Mouse (Mus musculus) CH12.LX (cell line): ENCODE results near the gene Necap2.

ENCODE experiments used
- CTCF ChIP-seq, 2 experiments: IDR thresholded peaks in 1 of 2; conservative IDR thresholded peaks in 1 of 2; 2 replicates each; pipeline ENCODE4 v1.5.1; 2011 to 2012; ENCODE audit warnings: low read depth in 2 of 2, low read length in 2 of 2, improper control_type of control experiment in 1 of 2, inconsistent platforms in 1 of 2, mild to moderate bottlenecking in 1 of 2, moderate library complexity in 1 of 2
- E2F4 ChIP-seq: IDR thresholded peaks from 2 replicates; pipeline ENCODE4 v1.6.1; 2011; ENCODE audit warnings: low read depth, low read length, improper control_type of control experiment; ENCODE audit not compliant: insufficient replicate concordance
- EP300 ChIP-seq: IDR thresholded peaks from 2 replicates; pipeline ENCODE4 v1.6.1; 2011; ENCODE audit warnings: low read length, improper control_type of control experiment
- HCFC1 ChIP-seq: IDR thresholded peaks from 2 replicates; pipeline ENCODE4 v1.6.1; 2012; ENCODE audit warnings: low read depth, mild to moderate bottlenecking, inconsistent platforms, low read length, improper control_type of control experiment
- MAZ ChIP-seq: IDR thresholded peaks from 2 replicates; pipeline ENCODE4 v1.6.1; 2012; ENCODE audit warnings: low read depth, mild to moderate bottlenecking, inconsistent platforms, low read length, improper control_type of control experiment, moderate library complexity
- MEF2A ChIP-seq: IDR thresholded peaks from 2 replicates; pipeline ENCODE4 v1.6.1; 2014; ENCODE audit warnings: low read depth, mild to moderate bottlenecking, inconsistent platforms, low read length, improper control_type of control experiment, borderline replicate concordance
- MXI1 ChIP-seq: IDR thresholded peaks from 2 replicates; pipeline ENCODE4 v1.6.1; 2011; ENCODE audit warnings: mild to moderate bottlenecking, low read depth, low read length, improper control_type of control experiment
- POLR2A ChIP-seq: IDR thresholded peaks from 2 replicates; pipeline ENCODE4 v1.6.1; 2011; ENCODE audit warnings: low read depth, mild to moderate bottlenecking, improper control_type of control experiment, low read length
- RAD21 ChIP-seq: IDR thresholded peaks from 2 replicates; pipeline ENCODE4 v1.6.1; 2011; ENCODE audit warnings: low read depth, mild to moderate bottlenecking, low read length, improper control_type of control experiment, moderate library complexity
- TBP ChIP-seq: conservative IDR thresholded peaks from 2 replicates; pipeline ENCODE4 v1.6.1; 2011; ENCODE audit warnings: low read depth, low read length, improper control_type of control experiment
- USF1 ChIP-seq: IDR thresholded peaks from 2 replicates; pipeline ENCODE4 v1.6.1; 2014; ENCODE audit warnings: low read depth, mild to moderate bottlenecking, inconsistent platforms, low read length, improper control_type of control experiment
- USF2 ChIP-seq: conservative IDR thresholded peaks from 2 replicates; pipeline ENCODE4 v1.6.1; 2011; ENCODE audit warnings: low read depth, low read length, improper control_type of control experiment
- ZC3H11A ChIP-seq: IDR thresholded peaks from 2 replicates; pipeline ENCODE4 v1.6.1; 2012; ENCODE audit warnings: low read depth, mild to moderate bottlenecking, inconsistent platforms, low read length, improper control_type of control experiment
- ZMIZ1 ChIP-seq: IDR thresholded peaks from 2 replicates; pipeline ENCODE4 v1.6.1; 2012; ENCODE audit warnings: low read depth, mild to moderate bottlenecking, inconsistent platforms, low read length, improper control_type of control experiment

- TF ChIP-seq RAD21 (no peak), EP300 (no peak), USF2 (no peak), MXI1 (no peak), E2F4 (no peak), MEF2A (no peak), MAZ (no peak), USF1 (no peak), POLR2A (no peak), HCFC1 (no peak), ZC3H11A (no peak), TBP (no peak), CTCF (conservative IDR thresholded peaks at IDR 0.05 in 1 of 2, IDR thresholded peaks at IDR 0.05 in 1 of 2; ENCODE audit: low read depth in 2 of 2, low read length in 2 of 2) (no peak), ZMIZ1 (no peak)
Measured at GRCm38 (mm10) chr4:141041117-141041516, 37.0 kb downstream of the Necap2 start.
